ENCODE assay signal across 8 mouse cellular contexts in genomic region chr5:37015612-37016310, GRCm38 (mm10). TPM values are rescaled to one million over a fixed set of nuclear protein-coding genes. Genes with fewer than 3 reads are reported as not detected.
DNase-seq lines count a peak whose midpoint lies in the region; ATAC-seq lines count a peak whose summit lies in the region.

No protein-coding gene starts in this region.

- no peak for ATAC-seq in embryonic facial prominence, embryonic 11.5 days (replicated peaks; ENCODE audit: insufficient number of reproducible peaks, low FRiP score, low TSS enrichment, low read depth)
- peak; percentile 68 for ATAC-seq in midbrain, embryonic 16.5 days
- ATAC-seq in erythroblast, adult 5-6 weeks (replicated peaks; ENCODE audit: low FRiP score, poor library complexity, severe bottlenecking), result no peak

- no peaks in the 10 kb centered on the region for H3K36me3 ChIP-seq in embryonic facial prominence, embryonic 11.5 days (replicated peaks; ENCODE audit: control insufficient read depth, insufficient read depth, low read depth, low read length)
- H3K36me3 ChIP-seq in midbrain, embryonic 16.5 days (ENCODE audit: control insufficient read depth, insufficient read depth, low read length), result no peaks in the 10 kb centered on the region

- H3K27ac ChIP-seq in embryonic facial prominence, embryonic 11.5 days (replicated peaks; ENCODE audit: low read depth, low read length), result no peak overlapping the region
- no peak overlapping the region for H3K27ac ChIP-seq in midbrain, embryonic 16.5 days (ENCODE audit: low read length)

- no peaks in the 10 kb centered on the region for H3K9me3 ChIP-seq in embryonic facial prominence, embryonic 11.5 days (replicated peaks; ENCODE audit: control insufficient read depth, low read length)
- H3K9me3 ChIP-seq in midbrain, embryonic 16.5 days (replicated peaks; ENCODE audit: control insufficient read depth, low read length, poor library complexity, severe bottlenecking), result no peaks in the 10 kb centered on the region

- H3K4me2 ChIP-seq in embryonic facial prominence, embryonic 11.5 days (ENCODE audit: low read depth, low read length), result no peak overlapping the region
- H3K4me2 ChIP-seq in midbrain, embryonic 16.5 days (ENCODE audit: low read length), result peak overlapping the region; percentile 51

- H3K4me3 ChIP-seq in embryonic facial prominence, embryonic 11.5 days (ENCODE audit: low read depth, low read length), result no peak overlapping the region
- H3K4me3 ChIP-seq in midbrain, embryonic 16.5 days (ENCODE audit: low read depth, low read length), result peak overlapping the region; percentile 15

- peak; percentile 42 to 63 for DNase-seq in adrenal gland, adult (ENCODE audit: inconsistent age in 2 of 2, low spot score in 1 of 2)
- DNase-seq in adrenal gland, adult 8-10 months, result no peak
- peak; percentile 23 for DNase-seq in ovary, postnatal 10 days (ENCODE audit: low spot score)
- DNase-seq in ovary, adult 18-20 months (ENCODE audit: low spot score), result no peak
- DNase-seq in embryonic facial prominence, embryonic 11.5 days (ENCODE audit: low spot score), result peak; percentile 72
- DNase-seq in kidney, postnatal 14 days, result peak; percentile 48

- H3K4me1 ChIP-seq in embryonic facial prominence, embryonic 11.5 days (ENCODE audit: control insufficient read depth, insufficient read depth, low read length), result no peaks in the 10 kb centered on the region
- peaks cover 3% of the 10 kb centered on the region; the same call in 1 of the 2 replicates for H3K4me1 ChIP-seq in midbrain, embryonic 16.5 days (ENCODE audit: control insufficient read depth, insufficient read depth, low read length)

- 7% methylated on average over 27 of the region's 27 CpGs for WGBS in embryonic facial prominence, embryonic 11.5 days
- 6% methylated on average over 27 of the region's 27 CpGs for WGBS in midbrain, embryonic 16.5 days

- H3K9ac ChIP-seq in embryonic facial prominence, embryonic 11.5 days (replicated peaks; ENCODE audit: low read length), result no peak overlapping the region
- no peak overlapping the region for H3K9ac ChIP-seq in midbrain, embryonic 16.5 days (ENCODE audit: low read depth, low read length)

- no peaks in the 10 kb centered on the region for H3K27me3 ChIP-seq in embryonic facial prominence, embryonic 11.5 days (ENCODE audit: control insufficient read depth, insufficient read depth, low read length)
- no peaks in the 10 kb centered on the region for H3K27me3 ChIP-seq in midbrain, embryonic 16.5 days (ENCODE audit: control insufficient read depth, insufficient read depth, low read depth, low read length)

RNA-seq across cellular contexts. Expression of gene Wfs1, which starts 26.8 kb away (rescaled TPM):
- 100 to 1,000 TPM in 2 of 4 experiments, 10 to 100 TPM in 2; 36.1 to 156 (median 79.3) TPM for total RNA-seq in adrenal gland, adult 8-10 months (2022)
- polyA plus RNA-seq in embryonic facial prominence, embryonic 11.5 days (2014; fragmentation: Nextera tagmentation; extraction: Ambion mirVana), result 5.9 and 6.4 TPM in 2 replicates
- polyA plus RNA-seq in midbrain, embryonic 16.5 days (2015; fragmentation: Nextera tagmentation; extraction: Ambion mirVana), result 10.3 and 11.1 TPM in 2 replicates
- total RNA-seq in erythroblast, adult 5-6 weeks (2015; ENCODE audit: low replicate concordance), result not detected in 2 replicates
- total RNA-seq in erythroblast, adult 5-6 weeks (2017; ENCODE audit: low replicate concordance), result 0.60 TPM in 1 of 2 replicates, not detected in the other

Comparison
In these comparisons a context has a peak if more than half of its experiments do, and no peak if none do; other contexts are left out.
1. DNase-seq: peak in adrenal gland, adult (2 of 2), ovary, postnatal 10 days (single experiment), embryonic facial prominence, embryonic 11.5 days (single experiment) and kidney, postnatal 14 days (single experiment); none in adrenal gland, adult 8-10 months (single experiment) and ovary, adult 18-20 months (single experiment).
2. RNA of gene Wfs1, which starts 26.8 kb away (total RNA-seq): 36.1 to 156 TPM in adrenal gland, adult 8-10 months; 0.60 TPM in erythroblast, adult 5-6 weeks; every median in the first group is over 10 times any median in the second.